Mouse (Mus musculus) hindbrain, embryonic 11.5 days (tissue): ENCODE measurements around the gene C4b. TPM values are rescaled to one million over a fixed set of nuclear protein-coding genes. Genes with fewer than 3 reads are reported as not detected.
A peak's percentile ranks its signal among the peaks of the same experiment; 100 is the strongest.
"Not testable (repeated sequence)": the region's sequence is repeated elsewhere in the genome, so short reads cannot be mapped to it uniquely, and the experiment has no call there.

ENCODE experiments used
- ATAC-seq: fragments of 200-750 bp; cut with Nextera tagmentation; 2 replicates; pipeline ENCODE4 v1.8.0; 2017; ENCODE audit warnings: mild to moderate bottlenecking, moderate TSS enrichment, moderate library complexity; ENCODE audit not compliant: low FRiP score
- DNase-seq: peaks from one replicate; pipeline ENCODE4 v3.0.0-alpha.2; 2015; ENCODE audit warnings: low spot score
- H3K27ac ChIP-seq: fragments of 300-500 bp; sonication (generic); 2 replicates; pipeline ENCODE4 v1.5.1; 2014; ENCODE audit warnings: mild to moderate bottlenecking, low read depth, low read length
- H3K27me3 ChIP-seq: fragments of 300-500 bp; sonication (generic); 2 replicates; pipeline ENCODE4 v1.6.1; 2014; ENCODE audit warnings: mild to moderate bottlenecking, low read length, moderate library complexity, mixed read lengths; ENCODE audit not compliant: control insufficient read depth, insufficient read depth
- H3K36me3 ChIP-seq: fragments of 300-500 bp; sonication (generic); 2 replicates; pipeline ENCODE4 v1.6.1; 2014; ENCODE audit warnings: mild to moderate bottlenecking, low read length, moderate library complexity, mixed read lengths; ENCODE audit not compliant: control insufficient read depth, insufficient read depth
- H3K4me1 ChIP-seq: fragments of 300-500 bp; sonication (generic); replicated peaks from 2 replicates; pipeline ENCODE4 v1.6.1; 2014; ENCODE audit warnings: low read length, mixed read lengths; ENCODE audit not compliant: control insufficient read depth, insufficient read depth
- H3K4me2 ChIP-seq: fragments of 300-500 bp; sonication (generic); replicated peaks from 2 replicates; pipeline ENCODE4 v1.6.1; 2014; ENCODE audit warnings: mild to moderate bottlenecking, low read depth, low read length
- H3K4me3 ChIP-seq: fragments of 300-500 bp; sonication (generic); 2 replicates; pipeline ENCODE4 v1.5.1; 2014; ENCODE audit warnings: low read depth, low read length
- H3K9ac ChIP-seq: fragments of 300-500 bp; sonication (generic); 2 replicates; pipeline ENCODE4 v1.6.1; 2014; ENCODE audit warnings: low read depth, low read length
- H3K9me3 ChIP-seq: fragments of 300-500 bp; sonication (generic); 2 replicates; pipeline ENCODE4 v1.6.1; 2016; ENCODE audit warnings: low read length; ENCODE audit not compliant: control insufficient read depth
- WGBS: fragments of 180-500 bp; shearing (Covaris S2); extraction: QIAGEN DNeasy Blood & Tissue Kit; methylation state at CpG from one replicate; pipeline ENCODE4 v1.1.7; 2014; 5-methylcytosine and 5-hydroxymethylcytosine counted together
- polyA plus RNA-seq: library from polyadenylated mRNA; unstranded; fragments of >200 nt; fragmentation: Nextera tagmentation; extraction: Ambion mirVana; gene quantifications from 2 replicates; pipeline ENCODE4 v1.2.1, GENCODE M21; 2014

The C4b gene
- polyA plus RNA-seq, 1 experiment from 2014 or later, result not detected

- not testable (repeated sequence) for H3K4me1 ChIP-seq, ATAC-seq, H3K4me2 ChIP-seq, H3K4me3 ChIP-seq, H3K27me3 ChIP-seq, H3K9ac ChIP-seq, H3K27ac ChIP-seq, H3K36me3 ChIP-seq, DNase-seq, H3K9me3 ChIP-seq
- 82% methylated on average over 7 of the region's 7 CpGs for WGBS
Observed at GRCm38 (mm10) chr17:34715451-34715850, 28.2 kb downstream of the C4b start.

- not testable (repeated sequence) for H3K36me3 ChIP-seq, H3K9ac ChIP-seq, DNase-seq, H3K27me3 ChIP-seq, H3K4me2 ChIP-seq, ATAC-seq, H3K4me1 ChIP-seq, H3K4me3 ChIP-seq, H3K9me3 ChIP-seq, H3K27ac ChIP-seq
- WGBS, result 88% methylated on average over 5 of the region's 5 CpGs
Observed at GRCm38 (mm10) chr17:34714908-34715445, 28.7 kb downstream of the C4b start.

GRCm38 (mm10) chr17:34714181-34714907 lies 29.3 kb downstream of the C4b start:
- not testable (repeated sequence) for H3K27ac ChIP-seq, DNase-seq, H3K9me3 ChIP-seq, ATAC-seq, H3K4me2 ChIP-seq, H3K36me3 ChIP-seq, H3K9ac ChIP-seq, H3K27me3 ChIP-seq, H3K4me1 ChIP-seq, H3K4me3 ChIP-seq
- 81% methylated on average over 9 of the region's 9 CpGs for whole genome bisulfite sequencing

- H3K4me1 ChIP-seq, result no peaks in the 10 kb centered on the region
Observed at GRCm38 (mm10) chr17:34712951-34713350, 30.7 kb downstream of the C4b start.

GRCm38 (mm10) chr17:34706476-34706875 lies 37.2 kb downstream of the C4b start:
- not testable (repeated sequence) for H3K9me3 ChIP-seq, H3K4me1 ChIP-seq, H3K27ac ChIP-seq, H3K27me3 ChIP-seq, H3K36me3 ChIP-seq, ATAC-seq, DNase-seq, H3K9ac ChIP-seq, H3K4me3 ChIP-seq, H3K4me2 ChIP-seq
- 90% methylated on average over 2 of the region's 2 CpGs for WGBS

More at GRCm38 (mm10) chr17:34712951-34713350, 30.7 kb downstream of the C4b start:
- no peak for ATAC-seq
- Histone ChIP-seq H3K27me3 (no peaks in the 10 kb centered on the region), H3K9ac (no peak overlapping the region), H3K9me3 (no peaks in the 10 kb centered on the region), H3K4me3 (no peak overlapping the region), H3K27ac (no peak overlapping the region), H3K36me3 (no peaks in the 10 kb centered on the region), H3K4me2 (no peak overlapping the region)
- 43% methylated on average over 6 of the region's 6 CpGs for WGBS
- DNase-seq, result peak; percentile 66

- no peaks in the 10 kb centered on the region for H3K27me3 ChIP-seq
- no peak overlapping the region for H3K4me2 ChIP-seq
- no peaks in the 10 kb centered on the region for H3K9me3 ChIP-seq
- H3K4me1 ChIP-seq, result no peaks in the 10 kb centered on the region
- no peak overlapping the region for H3K9ac ChIP-seq
- H3K36me3 ChIP-seq, result no peaks in the 10 kb centered on the region
- H3K4me3 ChIP-seq, result no peak overlapping the region
- DNase-seq, result no peak
- ATAC-seq, result no peak
- peak overlapping the region; percentile 4; the same call in 1 of the 2 replicates for H3K27ac ChIP-seq
- 72% methylated on average over 2 of the region's 2 CpGs for WGBS
Observed at GRCm38 (mm10) chr17:34700671-34701071, 43.0 kb downstream of the C4b start.

- ATAC-seq (peak; percentile 51; the same call in 1 of the 2 replicates), DNase-seq (peak; percentile 37)
- 51% methylated on average over 14 of the region's 14 CpGs for WGBS
- Histone ChIP-seq H3K9ac (no peak overlapping the region), H3K27ac (peak overlapping the region; percentile 60), H3K4me2 (no peak overlapping the region), H3K36me3 (no peaks in the 10 kb centered on the region), H3K9me3 (no peaks in the 10 kb centered on the region), H3K4me1 (no peaks in the 10 kb centered on the region), H3K27me3 (no peaks in the 10 kb centered on the region), H3K4me3 (no peak overlapping the region)
Observed at GRCm38 (mm10) chr17:34699575-34700408, 43.9 kb downstream of the C4b start.

GRCm38 (mm10) chr17:34692906-34693305 lies 50.8 kb downstream of the C4b start:
- no peak for ATAC-seq
- no peak overlapping the region for H3K9ac ChIP-seq
- DNase-seq, result no peak
- no peaks in the 10 kb centered on the region for H3K9me3 ChIP-seq
- no peaks in the 10 kb centered on the region for H3K36me3 ChIP-seq
- no peak overlapping the region for H3K4me3 ChIP-seq
- WGBS, result 65% methylated on average over 7 of the region's 7 CpGs
- no peaks in the 10 kb centered on the region for H3K27me3 ChIP-seq
- H3K4me1 ChIP-seq, result no peaks in the 10 kb centered on the region
- H3K27ac ChIP-seq, result no peak overlapping the region
- no peak overlapping the region for H3K4me2 ChIP-seq
